Mouse (Mus musculus): ENCODE data around the gene Trim29. TPM values are rescaled to one million over a fixed set of nuclear protein-coding genes. Genes with fewer than 3 reads are reported as not detected.

Gene Trim29
- polyA plus RNA-seq, 1 experiment from 2014 or later = 0.50 TPM

DNA sequence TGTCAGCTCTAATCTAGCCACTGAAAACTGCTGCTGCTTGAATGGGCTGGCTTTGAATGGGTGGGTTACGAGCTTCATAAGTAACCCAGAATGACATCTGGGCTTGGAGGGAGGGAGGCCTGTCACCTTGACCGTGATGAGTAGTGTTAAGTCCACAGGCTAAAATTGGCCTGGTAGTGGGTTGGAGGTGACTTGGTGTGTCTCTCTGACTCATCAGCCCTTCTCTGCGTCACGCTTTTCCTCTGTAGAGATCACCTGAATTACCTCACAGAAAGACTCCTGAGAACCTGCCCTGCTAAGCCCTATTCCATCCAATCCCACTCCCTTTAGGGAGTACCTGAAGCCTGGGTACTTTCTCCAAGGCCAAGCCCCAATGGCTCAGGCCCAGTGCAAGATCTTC is 12.0 kb downstream of the Trim29 start:
- Histone ChIP-seq H3K9ac (ENCODE audit: low read depth, low read length) (no peak overlapping the region), H3K4me2 (replicated peaks; ENCODE audit: low read depth, low read length) (no peak overlapping the region), H3K36me3 (ENCODE audit: control insufficient read depth, insufficient read depth, low read length) (no peaks in the 10 kb centered on the region), H3K4me3 (ENCODE audit: low read length) (no peak overlapping the region), H3K4me1 (ENCODE audit: control insufficient read depth, insufficient read depth, low read length) (no peaks in the 10 kb centered on the region), H3K9me3 (ENCODE audit: control insufficient read depth, low read length) (no peaks in the 10 kb centered on the region), H3K27ac (ENCODE audit: low read depth, low read length) (no peak overlapping the region), H3K27me3 (ENCODE audit: control insufficient read depth, insufficient read depth, low read length) (no peaks in the 10 kb centered on the region)
- no peak for ATAC-seq (ENCODE audit: low FRiP score, low TSS enrichment)
- WGBS = 88% methylated on average over 4 of the region's 4 CpGs

- H3K4me1 ChIP-seq (ENCODE audit: control insufficient read depth, insufficient read depth, low read length) = no peaks in the 10 kb centered on the region
- no peak for ATAC-seq (ENCODE audit: low FRiP score, low TSS enrichment)
- H3K9ac ChIP-seq (ENCODE audit: low read depth, low read length) = no peak overlapping the region
- H3K4me3 ChIP-seq (ENCODE audit: low read length) = no peak overlapping the region
- no peak overlapping the region for H3K4me2 ChIP-seq (replicated peaks; ENCODE audit: low read depth, low read length)
- no peaks in the 10 kb centered on the region for H3K36me3 ChIP-seq (ENCODE audit: control insufficient read depth, insufficient read depth, low read length)
- H3K9me3 ChIP-seq (ENCODE audit: control insufficient read depth, low read length) = no peaks in the 10 kb centered on the region
- 70% methylated on average over 3 of the region's 3 CpGs for WGBS
- no peaks in the 10 kb centered on the region for H3K27me3 ChIP-seq (ENCODE audit: control insufficient read depth, insufficient read depth, low read length)
- H3K27ac ChIP-seq (ENCODE audit: low read depth, low read length) = no peak overlapping the region
Observed at GRCm38 (mm10) chr9:43325486-43325885, 14.8 kb downstream of the Trim29 start.

- no peaks in the 10 kb centered on the region for H3K27me3 ChIP-seq (ENCODE audit: control insufficient read depth, insufficient read depth, low read length)
- no peaks in the 10 kb centered on the region for H3K36me3 ChIP-seq (ENCODE audit: control insufficient read depth, insufficient read depth, low read length)
- H3K4me1 ChIP-seq (ENCODE audit: control insufficient read depth, insufficient read depth, low read length) = no peaks in the 10 kb centered on the region
- no peak overlapping the region for H3K4me2 ChIP-seq (replicated peaks; ENCODE audit: low read depth, low read length)
- WGBS = 49% methylated on average over 7 of the region's 7 CpGs
- no peaks in the 10 kb centered on the region for H3K9me3 ChIP-seq (ENCODE audit: control insufficient read depth, low read length)
- H3K27ac ChIP-seq (ENCODE audit: low read depth, low read length) = no peak overlapping the region
- H3K4me3 ChIP-seq (ENCODE audit: low read length) = no peak overlapping the region
- ATAC-seq (ENCODE audit: low FRiP score, low TSS enrichment) = no peak
- H3K9ac ChIP-seq (ENCODE audit: low read depth, low read length) = no peak overlapping the region
Observed at GRCm38 (mm10) chr9:43326015-43326631, 15.5 kb downstream of the Trim29 start.

- H3K9ac ChIP-seq (ENCODE audit: low read depth, low read length) = no peak overlapping the region
- no peak overlapping the region for H3K4me3 ChIP-seq (ENCODE audit: low read length)
- no peaks in the 10 kb centered on the region for H3K36me3 ChIP-seq (ENCODE audit: control insufficient read depth, insufficient read depth, low read length)
- no peak overlapping the region for H3K4me2 ChIP-seq (replicated peaks; ENCODE audit: low read depth, low read length)
- H3K27ac ChIP-seq (ENCODE audit: low read depth, low read length) = no peak overlapping the region
- H3K9me3 ChIP-seq (ENCODE audit: control insufficient read depth, low read length) = no peaks in the 10 kb centered on the region
- 49% methylated on average over 21 of the region's 21 CpGs for WGBS
- ATAC-seq (ENCODE audit: low FRiP score, low TSS enrichment) = 0 out of 2 replicates have a peak, but pooled peaks have one; percentile 14
- no peaks in the 10 kb centered on the region for H3K4me1 ChIP-seq (ENCODE audit: control insufficient read depth, insufficient read depth, low read length)
- H3K27me3 ChIP-seq (ENCODE audit: control insufficient read depth, insufficient read depth, low read length) = no peaks in the 10 kb centered on the region
Observed at GRCm38 (mm10) chr9:43327182-43328129, 16.8 kb downstream of the Trim29 start.

DNA sequence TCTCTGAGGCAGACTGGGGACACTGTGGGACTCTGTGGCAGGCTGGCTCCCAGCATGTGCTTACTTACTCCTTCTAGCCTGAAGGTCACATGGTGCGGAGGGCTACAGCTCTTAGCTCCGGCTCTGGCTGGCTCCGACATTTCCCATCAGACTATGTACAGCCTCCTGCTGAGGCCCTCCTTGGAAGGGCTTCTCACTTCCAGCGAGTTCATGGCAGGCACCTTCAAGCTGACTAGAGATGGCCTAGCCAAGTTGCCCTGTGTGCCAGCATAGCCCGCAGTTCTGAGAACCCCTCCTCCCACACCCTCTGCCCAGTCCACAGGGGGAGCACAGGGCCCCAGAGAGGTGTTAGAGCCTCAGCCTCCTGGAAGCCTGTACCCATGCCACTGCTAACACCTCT is 19.8 kb downstream of the Trim29 start:
- WGBS = 35% methylated on average over 5 of the region's 5 CpGs
- no peaks in the 10 kb centered on the region for H3K27me3 ChIP-seq (ENCODE audit: control insufficient read depth, insufficient read depth, low read length)
- no peak for ATAC-seq (ENCODE audit: low FRiP score, low TSS enrichment)
- no peaks in the 10 kb centered on the region for H3K4me1 ChIP-seq (ENCODE audit: control insufficient read depth, insufficient read depth, low read length)
- no peak overlapping the region for H3K4me2 ChIP-seq (replicated peaks; ENCODE audit: low read depth, low read length)
- no peak overlapping the region for H3K9ac ChIP-seq (ENCODE audit: low read depth, low read length)
- no peak overlapping the region for H3K4me3 ChIP-seq (ENCODE audit: low read length)
- no peaks in the 10 kb centered on the region for H3K36me3 ChIP-seq (ENCODE audit: control insufficient read depth, insufficient read depth, low read length)
- H3K9me3 ChIP-seq (ENCODE audit: control insufficient read depth, low read length) = no peaks in the 10 kb centered on the region
- no peak overlapping the region for H3K27ac ChIP-seq (ENCODE audit: low read depth, low read length)

GRCm38 (mm10) chr9:43331476-43332471 is 21.1 kb downstream of the Trim29 start:
- no peak for ATAC-seq (ENCODE audit: low FRiP score, low TSS enrichment)
- no peak overlapping the region for H3K4me3 ChIP-seq (ENCODE audit: low read length)
- H3K36me3 ChIP-seq (ENCODE audit: control insufficient read depth, insufficient read depth, low read length) = no peaks in the 10 kb centered on the region
- 85% methylated on average over 8 of the region's 8 CpGs for WGBS
- H3K27ac ChIP-seq (ENCODE audit: low read depth, low read length) = no peak overlapping the region
- no peak overlapping the region for H3K4me2 ChIP-seq (replicated peaks; ENCODE audit: low read depth, low read length)
- no peaks in the 10 kb centered on the region for H3K4me1 ChIP-seq (ENCODE audit: control insufficient read depth, insufficient read depth, low read length)
- H3K9ac ChIP-seq (ENCODE audit: low read depth, low read length) = no peak overlapping the region
- H3K27me3 ChIP-seq (ENCODE audit: control insufficient read depth, insufficient read depth, low read length) = no peaks in the 10 kb centered on the region
- H3K9me3 ChIP-seq (ENCODE audit: control insufficient read depth, low read length) = no peaks in the 10 kb centered on the region

DNA sequence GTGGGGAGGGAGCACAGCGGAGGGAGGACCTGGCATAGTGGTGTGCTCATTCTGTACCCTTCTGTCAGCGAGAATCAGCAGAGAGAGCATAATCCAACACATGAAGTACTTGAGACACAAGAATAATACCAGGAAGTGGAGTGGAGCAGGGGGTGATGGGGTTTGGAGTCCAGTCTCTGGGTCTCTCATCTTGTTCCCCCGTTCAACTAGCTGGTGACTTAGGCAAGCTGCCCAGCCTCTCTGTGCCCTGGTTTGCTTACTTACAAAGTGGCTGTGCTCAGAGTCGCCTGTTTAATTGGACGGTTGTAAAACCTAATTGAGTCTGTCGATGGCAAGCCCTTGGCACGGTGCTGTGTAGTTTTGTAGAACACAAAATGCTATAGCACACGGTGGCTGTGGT is 23.8 kb downstream of the Trim29 start:
- no peaks in the 10 kb centered on the region for H3K36me3 ChIP-seq (ENCODE audit: control insufficient read depth, insufficient read depth, low read length)
- ATAC-seq (ENCODE audit: low FRiP score, low TSS enrichment) = no peak
- H3K9me3 ChIP-seq (ENCODE audit: control insufficient read depth, low read length) = no peaks in the 10 kb centered on the region
- H3K27ac ChIP-seq (ENCODE audit: low read depth, low read length) = no peak overlapping the region
- H3K4me1 ChIP-seq (ENCODE audit: control insufficient read depth, insufficient read depth, low read length) = no peaks in the 10 kb centered on the region
- 35% methylated on average over 8 of the region's 8 CpGs for WGBS
- H3K4me3 ChIP-seq (ENCODE audit: low read length) = no peak overlapping the region
- no peak overlapping the region for H3K9ac ChIP-seq (ENCODE audit: low read depth, low read length)
- H3K27me3 ChIP-seq (ENCODE audit: control insufficient read depth, insufficient read depth, low read length) = no peaks in the 10 kb centered on the region
- no peak overlapping the region for H3K4me2 ChIP-seq (replicated peaks; ENCODE audit: low read depth, low read length)

DNA sequence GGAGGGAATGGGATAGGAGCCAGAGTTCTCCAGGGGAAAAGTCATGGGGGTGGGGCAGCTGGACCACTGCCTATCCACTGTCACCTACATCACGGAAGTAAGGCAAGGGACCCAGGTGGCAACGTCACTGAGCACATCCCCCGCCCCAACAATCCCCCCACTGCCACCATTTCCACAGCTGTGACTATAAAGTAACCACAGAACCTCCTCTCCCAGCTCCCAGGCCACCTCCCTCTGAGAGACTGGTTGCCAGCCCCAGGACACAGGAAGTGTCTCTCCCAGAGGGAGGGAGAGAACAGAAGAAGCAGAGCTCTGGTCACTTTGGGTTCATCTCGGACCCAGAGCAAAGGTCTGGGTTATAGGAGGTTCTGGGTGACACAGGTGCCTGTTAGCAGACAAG is 27.0 kb downstream of the Trim29 start:
- Histone ChIP-seq H3K4me1 (ENCODE audit: control insufficient read depth, insufficient read depth, low read length) (no peaks in the 10 kb centered on the region), H3K36me3 (ENCODE audit: control insufficient read depth, insufficient read depth, low read length) (no peaks in the 10 kb centered on the region), H3K9ac (ENCODE audit: low read depth, low read length) (no peak overlapping the region), H3K9me3 (ENCODE audit: control insufficient read depth, low read length) (no peaks in the 10 kb centered on the region), H3K4me3 (ENCODE audit: low read length) (no peak overlapping the region), H3K4me2 (replicated peaks; ENCODE audit: low read depth, low read length) (no peak overlapping the region), H3K27ac (ENCODE audit: low read depth, low read length) (no peak overlapping the region), H3K27me3 (ENCODE audit: control insufficient read depth, insufficient read depth, low read length) (no peaks in the 10 kb centered on the region)
- ATAC-seq (ENCODE audit: low FRiP score, low TSS enrichment) = no peak
- 72% methylated on average over 4 of the region's 4 CpGs for WGBS

Data from kidney, embryonic 14.5 days (tissue).